Mouse (Mus musculus) lung, adult 2 months (tissue): ENCODE results near the gene Lrch1.

Source experiments
- CTCF ChIP-seq: fragments of 200-500 bp; IDR thresholded peaks from 2 replicates; pipeline ENCODE4 v1.5.1; 2011; ENCODE audit warnings: mild to moderate bottlenecking, low read length, control low read depth; ENCODE audit not compliant: insufficient read depth
- POLR2A ChIP-seq: fragments of 200-500 bp; IDR thresholded peaks from 2 replicates; pipeline ENCODE4 v1.6.1; 2011; ENCODE audit warnings: low read depth, mild to moderate bottlenecking, control low read depth, low read length, borderline replicate concordance; ENCODE audit errors: extremely low read depth

DNA sequence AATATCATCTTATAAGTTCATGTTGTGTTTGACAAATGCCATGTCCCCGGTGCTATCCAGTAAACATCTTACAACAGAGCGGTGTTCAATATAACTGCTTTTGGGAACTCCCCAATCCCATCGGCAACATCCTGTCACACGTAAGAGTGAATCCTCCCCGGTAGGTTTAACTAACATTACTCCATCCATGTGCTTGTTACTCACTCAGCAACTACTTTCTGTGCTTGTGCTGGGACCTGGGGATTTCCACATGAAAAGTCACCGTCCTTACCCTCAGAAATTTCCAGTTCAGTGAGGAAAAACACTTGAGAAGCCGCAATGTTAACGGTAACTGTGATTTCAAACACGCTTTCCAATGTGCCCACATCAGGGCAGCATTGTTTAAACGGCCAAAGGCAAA, 66.8 kb downstream of the Lrch1 start:
- no peak for TF ChIP-seq CTCF
- no peak for TF ChIP-seq POLR2A
